ENCODE assay signal across 8 mouse cellular contexts in the genomic region with DNA sequence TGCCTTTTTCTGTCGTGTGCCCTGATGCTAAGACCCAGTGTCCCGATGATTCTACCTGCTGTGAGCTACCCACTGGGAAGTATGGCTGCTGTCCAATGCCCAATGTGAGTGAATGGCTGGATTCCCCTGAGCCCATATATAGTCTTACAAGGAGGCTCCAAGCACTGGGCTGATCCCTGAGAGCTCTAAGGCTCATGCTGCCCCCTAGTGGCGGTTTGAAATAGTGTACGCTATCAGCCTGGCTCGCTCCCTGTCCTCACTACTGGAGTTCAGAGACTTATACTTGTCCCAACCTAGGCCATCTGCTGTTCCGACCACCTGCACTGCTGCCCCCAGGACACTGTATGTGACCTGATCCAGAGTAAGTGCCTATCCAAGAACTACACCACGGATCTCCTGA. TPM values are rescaled to one million over a fixed set of nuclear protein-coding genes. Genes with fewer than 3 reads are reported as not detected.
DNase-seq lines count a peak whose midpoint lies in the region; ATAC-seq and TF ChIP-seq lines count a peak whose summit lies in the region.

No protein-coding gene starts in this region.

- H3K27ac ChIP-seq in bone marrow macrophage, adult 2 months (ENCODE audit: insufficient read depth, low read depth, low read length), result no peak overlapping the region
- H3K27ac ChIP-seq in forebrain, embryonic 11.5 days (ENCODE audit: low read depth, low read length), result no peak overlapping the region

- peak; percentile 78 to 82 for DNase-seq in CD8-positive naive resting alpha-beta T cell, adult 2 months (ENCODE audit: low read depth in 2 of 2, low spot score in 2 of 2)
- peak; percentile 94 for DNase-seq in forebrain, embryonic 11.5 days (ENCODE audit: low spot score)
- DNase-seq in heart, postnatal 4 days, result peak; percentile 94
- DNase-seq in layer of hippocampus, adult 9-11 months, result peak; percentile 85
- peak; percentile 87 for DNase-seq in lung, postnatal 25 days (ENCODE audit: low spot score)
- peak; percentile 74 for DNase-seq in retina, adult 2 months (ENCODE audit: low read depth, low spot score)
- DNase-seq in thymus, postnatal 14 days, result peak; percentile 82

- H3K36me3 ChIP-seq in forebrain, embryonic 11.5 days (ENCODE audit: control insufficient read depth, insufficient read depth, low read length), result no peaks in the 10 kb centered on the region; the same call in none of the 2 replicates

- no peak for ATAC-seq in forebrain, embryonic 11.5 days (replicated peaks; ENCODE audit: low FRiP score)

- peaks cover 8% of the 10 kb centered on the region for H3K27me3 ChIP-seq in forebrain, embryonic 11.5 days (ENCODE audit: control insufficient read depth, insufficient read depth, low read length)

- no peak overlapping the region for H3K4me2 ChIP-seq in forebrain, embryonic 11.5 days (ENCODE audit: low read depth, low read length, severe bottlenecking)

- WGBS in forebrain, embryonic 11.5 days, result 11% methylated on average over 7 of the region's 7 CpGs

- TF ChIP-seq POLR2A in bone marrow macrophage, adult 2 months (IDR thresholded peaks at IDR 0.05; ENCODE audit: borderline replicate concordance, low read depth, low read length), result no peak

- peak; percentile 76 for TF ChIP-seq CTCF in bone marrow macrophage, adult 2 months (IDR thresholded peaks at IDR 0.05; ENCODE audit: low read depth, low read length)

- peaks cover 2% of the 10 kb centered on the region; the same call in 1 of the 2 replicates for H3K4me1 ChIP-seq in bone marrow macrophage, adult 2 months (ENCODE audit: control insufficient read depth, insufficient read depth, low read length)
- H3K4me1 ChIP-seq in forebrain, embryonic 11.5 days (replicated peaks; ENCODE audit: control insufficient read depth, insufficient read depth, low read length), result peaks cover 18% of the 10 kb centered on the region

- H3K4me3 ChIP-seq in bone marrow macrophage, adult 2 months (ENCODE audit: insufficient read depth, low read length), result 0 out of 2 replicates have a peak overlapping the region, but pooled peaks have one; percentile 1
- no peak overlapping the region for H3K4me3 ChIP-seq in forebrain, embryonic 11.5 days (ENCODE audit: low read depth, low read length)

- no peak overlapping the region for H3K9ac ChIP-seq in forebrain, embryonic 11.5 days (ENCODE audit: low read length)

- no peaks in the 10 kb centered on the region for H3K9me3 ChIP-seq in forebrain, embryonic 11.5 days (ENCODE audit: control insufficient read depth, low read length)

RNA-seq across cellular contexts. Expression of a gene that starts 4.3 kb away (rescaled TPM):
- polyA plus RNA-seq in bone marrow macrophage, adult 2 months (2012; ENCODE audit: insufficient read depth, insufficient read length, missing spikeins), result 1,924 and 2,101 TPM in 2 replicates
- polyA plus RNA-seq in forebrain, embryonic 11.5 days (2014; fragmentation: Nextera tagmentation; extraction: Ambion mirVana), result 65.7 and 72.8 TPM in 2 replicates
- total RNA-seq in heart, postnatal 4 days (2021), result 100 to 1,000 TPM; 141 to 144 TPM

RNA-seq across cellular contexts. Expression of a gene that starts 13.1 kb away (rescaled TPM):
- polyA plus RNA-seq in bone marrow macrophage, adult 2 months (2012; ENCODE audit: insufficient read depth, insufficient read length, missing spikeins), result not detected in 2 replicates
- 11.0 and 11.2 TPM in 2 replicates for polyA plus RNA-seq in forebrain, embryonic 11.5 days (2014; fragmentation: Nextera tagmentation; extraction: Ambion mirVana)
- 10 to 100 TPM; 30.2 to 30.5 TPM for total RNA-seq in heart, postnatal 4 days (2021)

RNA-seq across cellular contexts. Expression of a gene that starts 26.7 kb away (rescaled TPM):
- 133 and 173 TPM in 2 replicates for polyA plus RNA-seq in bone marrow macrophage, adult 2 months (2012; ENCODE audit: insufficient read depth, insufficient read length, missing spikeins)
- 196 and 214 TPM in 2 replicates for polyA plus RNA-seq in forebrain, embryonic 11.5 days (2014; fragmentation: Nextera tagmentation; extraction: Ambion mirVana)
- total RNA-seq in heart, postnatal 4 days (2021), result 100 to 1,000 TPM; 161 to 165 TPM

RNA-seq across cellular contexts. Expression of a gene that starts 35.5 kb away (rescaled TPM):
- polyA plus RNA-seq in bone marrow macrophage, adult 2 months (2012; ENCODE audit: insufficient read depth, insufficient read length, missing spikeins), result 2.3 and 2.5 TPM in 2 replicates
- polyA plus RNA-seq in forebrain, embryonic 11.5 days (2014; fragmentation: Nextera tagmentation; extraction: Ambion mirVana), result 5.0 and 7.4 TPM in 2 replicates
- total RNA-seq in heart, postnatal 4 days (2021), result 1 to 10 TPM; 4.2 to 5.4 TPM

RNA-seq across cellular contexts. Expression of a gene that starts 41.2 kb away (rescaled TPM):
- not detected in 2 replicates for polyA plus RNA-seq in bone marrow macrophage, adult 2 months (2012; ENCODE audit: insufficient read depth, insufficient read length, missing spikeins)
- 33.1 and 35.4 TPM in 2 replicates for polyA plus RNA-seq in forebrain, embryonic 11.5 days (2014; fragmentation: Nextera tagmentation; extraction: Ambion mirVana)
- 1 to 10 TPM in 1 of 2 experiments, under 1 TPM in 1; 0.50 to 1.9 TPM for total RNA-seq in heart, postnatal 4 days (2021)

Comparison
In these comparisons a context has a peak if more than half of its experiments do, and no peak if none do; other contexts are left out.
1. RNA of a gene that starts 4.3 kb away (polyA plus RNA-seq): 1,924 to 2,101 TPM in bone marrow macrophage, adult 2 months; 65.7 to 72.8 TPM in forebrain, embryonic 11.5 days; every median in the first group is over 10 times any median in the second.
2. RNA of a gene that starts 13.1 kb away (polyA plus RNA-seq): 11.0 to 11.2 TPM in forebrain, embryonic 11.5 days; not detected in bone marrow macrophage, adult 2 months; every median in the first group is over 10 times any median in the second.
3. Peak in every context shown above with its lines, with median percentiles within 50 percentile points of each other: DNase-seq.